Mouse (Mus musculus) NIH3T3 (cell line): Measurements from ENCODE around the gene Gm10999.
"Not testable (repeated sequence)": the region's sequence is repeated elsewhere in the genome, so short reads cannot be mapped to it uniquely, and the experiment has no call there.

Experiments used
- DNase-seq: peaks from one replicate; pipeline ENCODE4 v3.0.0-alpha.2; 2012; ENCODE audit warnings: low read depth

The Gm10999 gene

GRCm38 (mm10) chr8:129131561-129131960 is at the start of gene Gm10999:
TSS of gene Gm10999 (minus strand) at chr8:129131661.
- DNase-seq = no peak

GRCm38 (mm10) chr8:129133475-129133874 is 2.0 kb upstream of the Gm10999 start:
- DNase-seq = no peak

GRCm38 (mm10) chr8:129115761-129116160 is 15.7 kb downstream of the Gm10999 start:
- not testable (repeated sequence) for DNase-seq
